Mouse (Mus musculus): ENCODE results near the gene Pnlip.

GRCm38 (mm10) chr19:58625254-58625947 is 26.9 kb upstream of the Pnlip start:
- no peak for TF ChIP-seq POLR2A (IDR thresholded peaks at IDR 0.05; ENCODE audit: insufficient read length, low read depth)
- TF ChIP-seq POLR2AphosphoS2 (IDR thresholded peaks at IDR 0.05; ENCODE audit: insufficient read length, low read depth) = no peak
- no peak for TF ChIP-seq MYOG (IDR thresholded peaks at IDR 0.05; ENCODE audit: control insufficient read depth in 1 of 3, insufficient read depth in 1 of 3, insufficient read length in 2 of 3, low read depth in 2 of 3)
- no peak for TF ChIP-seq USF1 (IDR thresholded peaks at IDR 0.05; ENCODE audit: low read depth)
- TF ChIP-seq TCF12 (IDR thresholded peaks at IDR 0.05; ENCODE audit: insufficient read depth, poor library complexity, severe bottlenecking) = no peak
- TF ChIP-seq MYOD1 (IDR thresholded peaks at IDR 0.05; ENCODE audit: control insufficient read depth in 1 of 3, insufficient read length in 2 of 3, low read depth in 2 of 3) = no peak
- no peak for TF ChIP-seq CEBPB (IDR thresholded peaks at IDR 0.05; ENCODE audit: insufficient read depth, poor library complexity, severe bottlenecking)

All from myocyte (in vitro differentiated cells).